Mouse (Mus musculus): Measurements from ENCODE around the gene Fam151a. TPM values are rescaled to one million over a fixed set of nuclear protein-coding genes. Genes with fewer than 3 reads are reported as not detected.
A peak's percentile ranks its signal among the peaks of the same experiment; 100 is the strongest.

Fam151a gene
- polyA plus RNA-seq, 1 experiment, result not detected

- no peak for TF ChIP-seq GATA1 (IDR thresholded peaks at IDR 0.05; ENCODE audit: low read length)
Measured at GRCm38 (mm10) chr4:106751726-106752125, 18.0 kb downstream of the Fam151a start.

- TF ChIP-seq GATA1 (IDR thresholded peaks at IDR 0.05; ENCODE audit: low read length), result no peak
Measured at GRCm38 (mm10) chr4:106764166-106764565, 30.5 kb downstream of the Fam151a start.

GRCm38 (mm10) chr4:106769306-106769705, 35.6 kb downstream of the Fam151a start:
- no peak for TF ChIP-seq GATA1 (IDR thresholded peaks at IDR 0.05; ENCODE audit: low read length)

- no peak for TF ChIP-seq GATA1 (IDR thresholded peaks at IDR 0.05; ENCODE audit: low read length)
Measured at GRCm38 (mm10) chr4:106772558-106772957, 38.9 kb downstream of the Fam151a start.

GRCm38 (mm10) chr4:106776998-106777397, 43.3 kb downstream of the Fam151a start:
- no peak for TF ChIP-seq GATA1 (IDR thresholded peaks at IDR 0.05; ENCODE audit: low read length)

GRCm38 (mm10) chr4:106778116-106778788, 44.6 kb downstream of the Fam151a start:
- TF ChIP-seq GATA1 (IDR thresholded peaks at IDR 0.05; ENCODE audit: low read length), result no peak

GRCm38 (mm10) chr4:106780045-106780444, 46.4 kb downstream of the Fam151a start:
- no peak for TF ChIP-seq GATA1 (IDR thresholded peaks at IDR 0.05; ENCODE audit: low read length)

GRCm38 (mm10) chr4:106783137-106783536, 49.4 kb downstream of the Fam151a start:
- TF ChIP-seq GATA1 (IDR thresholded peaks at IDR 0.05; ENCODE audit: low read length), result no peak

GRCm38 (mm10) chr4:106784806-106785205, 51.1 kb downstream of the Fam151a start:
- TF ChIP-seq GATA1 (IDR thresholded peaks at IDR 0.05; ENCODE audit: low read length), result no peak

- no peak for TF ChIP-seq GATA1 (IDR thresholded peaks at IDR 0.05; ENCODE audit: low read length)
Measured at GRCm38 (mm10) chr4:106785345-106785744, 51.7 kb downstream of the Fam151a start.

GRCm38 (mm10) chr4:106785753-106786540, 52.3 kb downstream of the Fam151a start:
- TF ChIP-seq GATA1 (IDR thresholded peaks at IDR 0.05; ENCODE audit: low read length), result no peak

- TF ChIP-seq GATA1 (IDR thresholded peaks at IDR 0.05; ENCODE audit: low read length), result no peak
Measured at GRCm38 (mm10) chr4:106787830-106788229, 54.1 kb downstream of the Fam151a start.

GRCm38 (mm10) chr4:106788627-106789026, 54.9 kb downstream of the Fam151a start:
- no peak for TF ChIP-seq GATA1 (IDR thresholded peaks at IDR 0.05; ENCODE audit: low read length)

- no peak for TF ChIP-seq GATA1 (IDR thresholded peaks at IDR 0.05; ENCODE audit: low read length)
Measured at GRCm38 (mm10) chr4:106789705-106790104, 56.0 kb downstream of the Fam151a start.

GRCm38 (mm10) chr4:106790938-106791337, 57.2 kb downstream of the Fam151a start:
- no peak for TF ChIP-seq GATA1 (IDR thresholded peaks at IDR 0.05; ENCODE audit: low read length)

- TF ChIP-seq GATA1 (IDR thresholded peaks at IDR 0.05; ENCODE audit: low read length), result no peak
Measured at GRCm38 (mm10) chr4:106792276-106792675, 58.6 kb downstream of the Fam151a start.

GRCm38 (mm10) chr4:106794247-106794646, 60.6 kb downstream of the Fam151a start:
- peak; percentile 91 for TF ChIP-seq GATA1 (IDR thresholded peaks at IDR 0.05; ENCODE audit: low read length)

All from G1E-ER4 (cell line).